Mouse (Mus musculus): Measurements from ENCODE around the gene Prrc2a. TPM values are rescaled to one million over a fixed set of nuclear protein-coding genes. Genes with fewer than 3 reads are reported as not detected.

The Prrc2a gene
- total and polyA plus RNA-seq, 3 experiments = 71.0 to 663 (median 87.6) TPM

DNA sequence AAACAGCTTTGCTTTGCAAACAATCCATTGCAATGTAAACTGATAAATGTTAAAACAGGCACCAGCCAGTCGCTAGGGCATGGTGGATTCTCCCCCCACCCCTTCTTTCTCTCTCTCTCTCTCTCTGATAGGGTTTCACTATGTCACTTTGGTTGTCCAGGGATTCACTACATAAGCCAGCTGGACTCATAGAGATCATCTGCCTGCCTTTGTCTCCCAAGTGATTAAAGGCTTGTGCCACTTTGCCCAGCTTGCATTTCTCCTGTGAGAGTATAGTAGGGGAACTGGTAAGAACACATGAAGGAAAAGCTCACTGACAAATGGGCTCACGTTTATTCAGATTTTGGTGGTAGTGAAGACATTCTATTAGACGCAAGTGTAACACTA is 32.5 kb downstream of the Prrc2a start:
- H3K4me3 ChIP-seq (ENCODE audit: control insufficient read depth in 1 of 2, insufficient read depth in 1 of 2, low read depth in 2 of 2, low read length in 2 of 2) = no peak overlapping the region
- H3K79me2 ChIP-seq (ENCODE audit: control insufficient read depth, insufficient read depth, low read length, poor library complexity) = peaks cover 33% of the 10 kb centered on the region
- TF ChIP-seq NELFE (IDR thresholded peaks at IDR 0.05; ENCODE audit: low read depth, low read length) (no peak), ZNF384 (IDR thresholded peaks at IDR 0.05; ENCODE audit: low read depth, low read length) (no peak), USF1 (IDR thresholded peaks at IDR 0.05; ENCODE audit: low read depth, low read length) (no peak), TAL1 (IDR thresholded peaks at IDR 0.05; ENCODE audit: low read length) (no peak), POLR2AphosphoS5 (IDR thresholded peaks at IDR 0.05; ENCODE audit: borderline replicate concordance, low read depth, low read length) (no peak), MEF2A (IDR thresholded peaks at IDR 0.05; ENCODE audit: extremely low read depth, insufficient replicate concordance, low read depth, low read length, poor library complexity, severe bottlenecking) (no peak), MYB (IDR thresholded peaks at IDR 0.05; ENCODE audit: low read depth, low read length) (no peak), POLR2A (IDR thresholded peaks at IDR 0.05; ENCODE audit: control insufficient read depth in 1 of 2, insufficient read depth in 1 of 2, low read depth in 1 of 2, low read length in 2 of 2, poor library complexity in 1 of 2) (no peak), SIN3A (IDR thresholded peaks at IDR 0.05; ENCODE audit: low read length) (no peak), ETS1 (IDR thresholded peaks at IDR 0.05; ENCODE audit: low read depth, low read length) (no peak), CHD1 (IDR thresholded peaks at IDR 0.05; ENCODE audit: low read depth, low read length) (no peak)
- H3K27ac ChIP-seq (ENCODE audit: control insufficient read depth, low read depth, low read length) = no peak overlapping the region
- H3K4me1 ChIP-seq (ENCODE audit: control insufficient read depth in 1 of 2, insufficient read depth in 2 of 2, low read length in 2 of 2) = peaks cover 0 to 13% of the 10 kb centered on the region in 2 experiments; a peak in 2 of 4 replicates
- no peaks in the 10 kb centered on the region for H3K27me3 ChIP-seq (ENCODE audit: control insufficient read depth in 1 of 2, insufficient read depth in 2 of 2, low read length in 2 of 2)
- H3K36me3 ChIP-seq (ENCODE audit: control insufficient read depth in 1 of 2, insufficient read depth in 2 of 2, low read length in 2 of 2) = peaks cover 0 to 12% of the 10 kb centered on the region in 2 experiments; a peak in 2 of 4 replicates
- no peak for DNase-seq (ENCODE audit: low read depth, low spot score)
- H3K9ac ChIP-seq (ENCODE audit: control insufficient read depth, low read depth, low read length, poor library complexity, severe bottlenecking) = no peak overlapping the region
- no peaks in the 10 kb centered on the region for H3K9me3 ChIP-seq (replicated peaks; ENCODE audit: insufficient read depth, low read length)

DNA sequence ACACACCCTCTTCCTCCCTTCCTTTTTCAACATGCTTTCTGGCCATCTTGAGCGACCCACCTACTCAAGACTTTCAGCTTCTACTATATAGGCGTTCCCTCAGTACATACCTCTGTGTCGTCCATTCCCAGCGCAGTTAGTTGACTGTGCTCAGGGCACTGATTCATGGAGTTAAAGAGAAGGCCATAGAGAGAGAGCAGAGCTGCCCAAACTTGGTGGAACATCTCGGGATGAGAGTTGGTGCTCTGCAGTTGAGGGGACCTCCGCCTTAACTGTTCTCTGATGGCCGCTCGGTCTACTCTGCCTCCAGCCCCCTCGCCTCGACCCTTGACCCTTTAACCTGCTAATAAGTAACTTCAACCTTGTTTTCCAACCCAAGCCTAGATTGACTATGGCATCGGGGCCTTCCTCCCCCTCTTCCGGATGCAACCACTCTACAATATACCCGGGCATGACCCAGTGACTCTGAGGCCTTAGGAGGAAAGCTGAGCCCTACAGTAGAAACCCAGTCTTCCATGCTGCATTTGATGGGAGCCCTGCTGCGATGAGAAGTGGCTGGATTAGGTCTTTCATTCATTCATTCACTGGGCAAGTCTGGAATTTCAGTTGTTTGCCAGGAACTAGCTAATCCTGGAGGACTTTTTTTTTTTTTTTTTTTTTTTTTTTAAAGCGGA is 33.1 kb downstream of the Prrc2a start, which contains the start of gene Apom:
Gene Apom (minus strand): TSS at position 551 of the 674 bp plus-strand sequence.
- TF ChIP-seq MXI1 (IDR thresholded peaks at IDR 0.05; ENCODE audit: low read depth, low read length) (no peak), MAX (IDR thresholded peaks at IDR 0.05; ENCODE audit: low read length) (no peak), CHD2 (IDR thresholded peaks at IDR 0.05; ENCODE audit: low read length) (no peak), CTCF (IDR thresholded peaks at IDR 0.05 in 2 of 3, conservative IDR thresholded peaks at IDR 0.05 in 1 of 3; ENCODE audit: control insufficient read depth in 1 of 3, insufficient read depth in 1 of 3, low read depth in 2 of 3, low read length in 3 of 3, poor library complexity in 1 of 3, severe bottlenecking in 1 of 3) (no peak), TCF12 (IDR thresholded peaks at IDR 0.05; ENCODE audit: low read depth, low read length) (no peak), ELF1 (IDR thresholded peaks at IDR 0.05; ENCODE audit: low read depth, low read length) (no peak), ZC3H11A (IDR thresholded peaks at IDR 0.05; ENCODE audit: low read depth, low read length) (no peak)
- Histone ChIP-seq H3K9ac (ENCODE audit: control insufficient read depth, low read depth, low read length, poor library complexity, severe bottlenecking) (no peak within 1 kb of the TSS), H3K9me3 (replicated peaks; ENCODE audit: insufficient read depth, low read length) (no peaks in the 10 kb centered on the region), H3K36me3 (ENCODE audit: control insufficient read depth in 1 of 2, insufficient read depth in 2 of 2, low read length in 2 of 2) (peaks cover 0 to 7% of the 10 kb centered on the region in 2 experiments; a peak in 2 of 4 replicates), H3K27ac (ENCODE audit: control insufficient read depth, low read depth, low read length) (no peak within 1 kb of the TSS), H3K79me2 (ENCODE audit: control insufficient read depth, insufficient read depth, low read length, poor library complexity) (peaks cover 31% of the 10 kb centered on the region), H3K27me3 (ENCODE audit: control insufficient read depth in 1 of 2, insufficient read depth in 2 of 2, low read length in 2 of 2) (no peaks in the 10 kb centered on the region), H3K4me3 (ENCODE audit: control insufficient read depth in 1 of 2, insufficient read depth in 1 of 2, low read depth in 2 of 2, low read length in 2 of 2) (no peak within 1 kb of the TSS), H3K4me1 (ENCODE audit: control insufficient read depth in 1 of 2, insufficient read depth in 2 of 2, low read length in 2 of 2) (peaks cover 0 to 9% of the 10 kb centered on the region in 2 experiments; a peak in 2 of 4 replicates)
- DNase-seq (ENCODE audit: low read depth, low spot score) = no peak
